Mouse (Mus musculus): ENCODE data around the gene Ttc7. TPM values are rescaled to one million over a fixed set of nuclear protein-coding genes. Genes with fewer than 3 reads are reported as not detected.

Gene Ttc7
- polyA plus RNA-seq, 1 experiment from 2014 or later, result 3.4 TPM

DNA sequence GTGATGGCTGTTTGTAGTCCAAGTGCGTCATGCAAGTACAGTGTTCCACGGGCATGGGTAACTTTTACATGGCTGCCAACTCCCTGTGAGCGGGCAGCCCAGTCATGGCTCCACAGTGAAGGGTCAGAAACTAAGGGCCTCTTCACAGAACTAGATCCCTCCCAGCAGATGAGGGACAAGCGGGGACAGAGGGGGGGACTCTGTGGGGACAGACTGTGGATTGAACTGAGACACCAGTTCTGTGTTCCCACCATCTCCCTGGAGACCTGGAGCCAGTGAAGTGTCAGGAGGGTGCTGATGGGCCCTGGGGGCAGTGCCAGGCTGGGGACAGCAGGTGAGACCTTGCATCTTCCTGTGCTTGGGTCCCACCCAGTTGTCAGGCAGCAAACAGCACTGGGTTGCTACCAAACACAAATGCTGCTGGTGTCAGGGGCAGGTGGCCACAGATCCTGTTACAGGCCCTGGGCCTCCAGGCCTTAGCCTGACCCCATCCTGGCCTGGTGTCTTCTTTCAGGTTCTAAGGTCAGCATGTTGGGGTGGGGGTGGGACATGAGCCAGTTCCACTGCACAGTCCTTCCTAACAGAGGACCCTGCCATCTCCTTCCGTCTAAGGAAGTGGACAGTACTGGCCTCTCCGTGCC, 94.3 kb downstream of the Ttc7 start:
- H3K36me3 ChIP-seq (ENCODE audit: control insufficient read depth, insufficient read depth), result no peaks in the 10 kb centered on the region
- H3K4me1 ChIP-seq (replicated peaks; ENCODE audit: control insufficient read depth, insufficient read depth, low read length), result peaks cover 35% of the 10 kb centered on the region
- no peaks in the 10 kb centered on the region for H3K27me3 ChIP-seq (replicated peaks; ENCODE audit: control insufficient read depth, insufficient read depth, low read length)
- 94% methylated on average over 6 of the region's 6 CpGs for WGBS
- no peak overlapping the region for H3K4me3 ChIP-seq (replicated peaks; ENCODE audit: low read length)
- H3K4me2 ChIP-seq (ENCODE audit: low read length), result no peak overlapping the region
- ATAC-seq, result no peak
- H3K27ac ChIP-seq (ENCODE audit: low read length), result no peak overlapping the region
- no peak overlapping the region for H3K9ac ChIP-seq (replicated peaks; ENCODE audit: low read depth, low read length)
- no peaks in the 10 kb centered on the region for H3K9me3 ChIP-seq (ENCODE audit: control insufficient read depth, low read length)

DNA sequence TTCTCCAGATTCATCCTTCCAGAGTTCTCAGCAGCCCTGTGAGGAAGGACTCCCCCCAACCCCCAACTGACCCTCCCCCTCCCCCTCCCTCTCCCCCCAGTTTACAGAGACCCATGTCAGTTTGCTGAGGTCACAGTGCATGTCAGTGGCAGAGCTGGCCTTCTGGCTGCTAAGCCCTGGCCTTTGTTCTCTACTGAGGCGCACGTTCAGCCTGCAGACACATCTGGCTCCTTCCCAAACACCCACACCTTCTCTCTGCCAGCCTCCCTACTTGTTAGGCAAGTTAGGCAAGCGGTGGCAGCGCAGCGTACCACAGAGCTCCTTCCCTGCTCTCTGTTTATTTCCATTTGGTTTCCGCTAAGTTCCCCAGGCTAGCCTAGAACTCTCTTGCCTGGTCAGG, 94.8 kb downstream of the Ttc7 start:
- H3K4me3 ChIP-seq (replicated peaks; ENCODE audit: low read length), result no peak overlapping the region
- H3K9me3 ChIP-seq (ENCODE audit: control insufficient read depth, low read length), result no peaks in the 10 kb centered on the region
- 47% methylated on average over 6 of the region's 6 CpGs for WGBS
- H3K9ac ChIP-seq (replicated peaks; ENCODE audit: low read depth, low read length), result no peak overlapping the region
- no peak overlapping the region for H3K4me2 ChIP-seq (ENCODE audit: low read length)
- H3K27me3 ChIP-seq (replicated peaks; ENCODE audit: control insufficient read depth, insufficient read depth, low read length), result no peaks in the 10 kb centered on the region
- no peaks in the 10 kb centered on the region for H3K36me3 ChIP-seq (ENCODE audit: control insufficient read depth, insufficient read depth)
- ATAC-seq, result 0 out of 2 replicates have a peak, but pooled peaks have one; percentile 10
- peaks cover 29% of the 10 kb centered on the region for H3K4me1 ChIP-seq (replicated peaks; ENCODE audit: control insufficient read depth, insufficient read depth, low read length)
- no peak overlapping the region for H3K27ac ChIP-seq (ENCODE audit: low read length)

DNA sequence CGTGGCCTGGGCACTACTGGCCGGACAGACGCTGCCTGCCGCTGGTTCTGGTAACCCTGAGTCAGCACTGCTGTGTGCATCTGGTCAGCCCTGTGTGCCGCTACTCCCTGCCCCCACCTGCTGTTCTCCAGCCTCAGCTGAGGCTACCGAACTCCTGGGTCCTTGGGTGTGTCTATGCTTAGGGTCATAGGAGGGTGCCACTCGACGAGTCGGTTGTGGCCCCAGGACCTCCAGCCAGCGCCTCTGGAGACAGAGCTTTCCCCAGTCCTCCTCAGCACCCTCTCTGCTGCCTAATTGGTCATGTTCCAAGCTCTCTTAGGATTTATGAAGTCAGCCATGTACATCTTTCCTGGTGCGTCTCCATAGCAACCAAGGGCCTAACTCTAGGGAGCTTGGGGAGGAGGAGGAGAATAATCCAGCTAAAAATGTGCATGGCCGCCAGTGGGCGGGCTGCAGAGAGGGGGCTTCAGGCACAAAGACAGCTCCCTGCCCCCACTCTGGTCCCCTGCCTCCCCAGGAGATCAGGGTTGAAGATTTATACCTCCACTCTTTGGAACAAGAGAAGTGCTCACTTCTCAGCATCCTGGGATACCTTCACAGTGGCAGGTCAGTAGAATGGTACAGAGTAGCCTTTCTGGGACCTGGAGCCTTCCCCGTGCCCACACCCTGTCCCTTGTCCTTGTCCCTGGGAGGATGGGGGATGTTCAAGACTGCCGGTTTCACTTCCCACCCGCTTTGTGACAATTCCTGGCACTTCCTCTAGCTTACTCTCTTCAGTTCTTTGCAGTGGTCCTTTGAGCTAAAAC, 95.9 kb downstream of the Ttc7 start:
- peaks cover 28% of the 10 kb centered on the region for H3K4me1 ChIP-seq (replicated peaks; ENCODE audit: control insufficient read depth, insufficient read depth, low read length)
- no peak overlapping the region for H3K4me2 ChIP-seq (ENCODE audit: low read length)
- 46% methylated on average over 16 of the region's 16 CpGs for WGBS
- peak overlapping the region; percentile 22; the same call in 1 of the 2 replicates for H3K9ac ChIP-seq (replicated peaks; ENCODE audit: low read depth, low read length)
- peak; percentile 76 for ATAC-seq
- no peaks in the 10 kb centered on the region for H3K27me3 ChIP-seq (replicated peaks; ENCODE audit: control insufficient read depth, insufficient read depth, low read length)
- no peaks in the 10 kb centered on the region for H3K36me3 ChIP-seq (ENCODE audit: control insufficient read depth, insufficient read depth)
- peak overlapping the region; percentile 68 for H3K27ac ChIP-seq (ENCODE audit: low read length)
- no peak overlapping the region for H3K4me3 ChIP-seq (replicated peaks; ENCODE audit: low read length)
- no peaks in the 10 kb centered on the region for H3K9me3 ChIP-seq (ENCODE audit: control insufficient read depth, low read length)

DNA sequence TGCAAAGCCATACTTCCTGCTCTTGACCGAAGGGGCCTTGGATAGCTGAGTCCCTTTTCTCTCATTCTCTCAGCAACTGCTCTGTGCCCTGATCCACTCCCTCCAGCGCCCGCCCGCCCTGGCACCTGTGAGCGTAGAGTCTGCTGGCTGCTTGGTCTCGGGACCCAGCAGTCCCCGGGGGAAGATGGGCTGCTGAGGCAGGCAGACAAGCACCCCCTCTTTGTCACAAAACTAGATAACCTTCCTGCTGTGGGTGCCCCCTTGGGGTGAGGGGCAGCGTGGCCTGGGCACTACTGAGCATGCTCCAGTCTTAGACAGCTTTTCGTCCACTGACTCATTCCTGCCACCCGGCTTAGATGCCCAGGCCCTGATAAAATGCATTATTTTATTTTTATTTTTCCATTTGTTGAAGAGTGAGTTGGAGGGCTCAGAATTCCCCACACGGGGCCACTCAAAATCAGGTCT, 96.5 kb downstream of the Ttc7 start:
- peaks cover 28% of the 10 kb centered on the region for H3K4me1 ChIP-seq (replicated peaks; ENCODE audit: control insufficient read depth, insufficient read depth, low read length)
- no peak overlapping the region for H3K4me3 ChIP-seq (replicated peaks; ENCODE audit: low read length)
- H3K27me3 ChIP-seq (replicated peaks; ENCODE audit: control insufficient read depth, insufficient read depth, low read length), result no peaks in the 10 kb centered on the region
- no peaks in the 10 kb centered on the region for H3K36me3 ChIP-seq (ENCODE audit: control insufficient read depth, insufficient read depth)
- ATAC-seq, result no peak; the same call in 1 of the 2 replicates
- peak overlapping the region; percentile 5; the same call in 1 of the 2 replicates for H3K27ac ChIP-seq (ENCODE audit: low read length)
- no peak overlapping the region for H3K4me2 ChIP-seq (ENCODE audit: low read length)
- H3K9me3 ChIP-seq (ENCODE audit: control insufficient read depth, low read length), result no peaks in the 10 kb centered on the region
- no peak overlapping the region for H3K9ac ChIP-seq (replicated peaks; ENCODE audit: low read depth, low read length)
- WGBS, result 75% methylated on average over 11 of the region's 11 CpGs

DNA sequence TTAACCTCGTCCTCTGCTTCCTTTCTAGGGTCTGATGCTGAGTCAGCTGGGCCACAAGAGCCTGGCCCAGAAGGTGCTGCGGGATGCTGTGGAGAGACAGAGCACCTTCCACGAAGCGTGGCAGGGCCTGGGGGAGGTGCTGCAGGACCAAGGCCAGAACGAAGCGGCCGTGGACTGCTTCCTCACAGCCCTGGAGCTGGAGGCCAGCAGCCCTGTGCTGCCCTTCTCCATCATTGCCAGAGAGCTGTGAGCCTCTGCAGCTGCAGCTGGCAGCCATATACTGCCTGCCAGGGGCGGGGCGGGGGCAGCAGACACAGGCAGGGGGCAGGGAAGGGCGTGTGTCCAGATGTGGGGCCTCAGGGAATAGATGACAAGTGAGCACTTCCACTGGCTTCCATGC, 97.1 kb downstream of the Ttc7 start:
- Histone ChIP-seq H3K4me1 (replicated peaks; ENCODE audit: control insufficient read depth, insufficient read depth, low read length) (peaks cover 28% of the 10 kb centered on the region), H3K4me2 (ENCODE audit: low read length) (no peak overlapping the region), H3K9me3 (ENCODE audit: control insufficient read depth, low read length) (no peaks in the 10 kb centered on the region), H3K4me3 (replicated peaks; ENCODE audit: low read length) (no peak overlapping the region), H3K36me3 (ENCODE audit: control insufficient read depth, insufficient read depth) (no peaks in the 10 kb centered on the region), H3K27me3 (replicated peaks; ENCODE audit: control insufficient read depth, insufficient read depth, low read length) (no peaks in the 10 kb centered on the region), H3K9ac (replicated peaks; ENCODE audit: low read depth, low read length) (no peak overlapping the region), H3K27ac (ENCODE audit: low read length) (peak overlapping the region; percentile 16; the same call in 1 of the 2 replicates)
- WGBS, result 71% methylated on average over 10 of the region's 10 CpGs
- no peak for ATAC-seq

DNA sequence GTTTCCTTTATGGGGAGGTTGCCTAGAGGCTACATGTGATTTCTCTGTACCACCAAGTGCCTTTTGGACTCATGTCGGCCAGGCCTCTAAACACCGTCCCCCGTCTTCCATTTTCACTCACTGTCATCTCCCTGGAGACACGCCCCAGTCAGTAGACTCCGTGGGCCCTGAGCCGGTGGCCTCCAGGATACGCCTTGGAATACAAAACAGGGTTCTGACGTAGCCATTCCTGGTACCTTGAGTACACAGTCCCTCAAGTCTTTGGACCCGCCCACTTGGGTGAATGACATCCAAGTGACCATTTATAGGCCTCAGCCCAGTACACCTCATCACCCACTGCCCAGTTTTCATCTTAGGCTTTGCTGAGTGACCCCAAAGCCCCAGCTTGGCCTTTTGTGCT, 98.0 kb downstream of the Ttc7 start:
- H3K4me2 ChIP-seq (ENCODE audit: low read length), result no peak overlapping the region
- no peak overlapping the region for H3K4me3 ChIP-seq (replicated peaks; ENCODE audit: low read length)
- H3K36me3 ChIP-seq (ENCODE audit: control insufficient read depth, insufficient read depth), result no peaks in the 10 kb centered on the region
- peaks cover 28% of the 10 kb centered on the region for H3K4me1 ChIP-seq (replicated peaks; ENCODE audit: control insufficient read depth, insufficient read depth, low read length)
- no peak overlapping the region for H3K27ac ChIP-seq (ENCODE audit: low read length)
- H3K9me3 ChIP-seq (ENCODE audit: control insufficient read depth, low read length), result no peaks in the 10 kb centered on the region
- no peak overlapping the region for H3K9ac ChIP-seq (replicated peaks; ENCODE audit: low read depth, low read length)
- WGBS, result 88% methylated on average over 9 of the region's 9 CpGs
- no peaks in the 10 kb centered on the region for H3K27me3 ChIP-seq (replicated peaks; ENCODE audit: control insufficient read depth, insufficient read depth, low read length)
- no peak for ATAC-seq

DNA sequence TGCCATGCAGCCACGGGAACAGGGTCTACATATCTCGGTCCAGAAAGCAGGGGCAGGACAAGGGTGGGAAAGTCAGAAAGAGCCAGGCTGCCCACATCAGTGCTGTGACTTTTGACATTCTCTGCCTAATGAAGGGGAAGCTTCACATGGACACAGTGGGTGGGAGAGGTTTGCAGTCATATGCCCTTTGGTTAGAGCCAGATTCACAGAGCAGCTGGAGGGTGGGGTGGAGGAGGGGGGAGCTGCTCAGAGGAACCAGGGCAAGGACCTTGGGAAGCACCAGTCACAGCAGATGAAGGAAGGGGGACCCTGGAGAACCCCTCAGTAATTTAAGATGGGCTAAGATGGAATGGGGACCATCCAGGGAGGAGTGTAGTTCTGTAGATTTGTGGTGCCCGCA, 103.1 kb downstream of the Ttc7 start:
- no peak overlapping the region for H3K9ac ChIP-seq (replicated peaks; ENCODE audit: low read depth, low read length)
- no peak overlapping the region for H3K4me2 ChIP-seq (ENCODE audit: low read length)
- H3K27me3 ChIP-seq (replicated peaks; ENCODE audit: control insufficient read depth, insufficient read depth, low read length), result no peaks in the 10 kb centered on the region
- WGBS, result 72% methylated on average over 3 of the region's 3 CpGs
- no peaks in the 10 kb centered on the region for H3K36me3 ChIP-seq (ENCODE audit: control insufficient read depth, insufficient read depth)
- peaks cover 6% of the 10 kb centered on the region for H3K4me1 ChIP-seq (replicated peaks; ENCODE audit: control insufficient read depth, insufficient read depth, low read length)
- H3K27ac ChIP-seq (ENCODE audit: low read length), result no peak overlapping the region
- no peak overlapping the region for H3K4me3 ChIP-seq (replicated peaks; ENCODE audit: low read length)
- no peaks in the 10 kb centered on the region for H3K9me3 ChIP-seq (ENCODE audit: control insufficient read depth, low read length)
- ATAC-seq, result no peak

DNA sequence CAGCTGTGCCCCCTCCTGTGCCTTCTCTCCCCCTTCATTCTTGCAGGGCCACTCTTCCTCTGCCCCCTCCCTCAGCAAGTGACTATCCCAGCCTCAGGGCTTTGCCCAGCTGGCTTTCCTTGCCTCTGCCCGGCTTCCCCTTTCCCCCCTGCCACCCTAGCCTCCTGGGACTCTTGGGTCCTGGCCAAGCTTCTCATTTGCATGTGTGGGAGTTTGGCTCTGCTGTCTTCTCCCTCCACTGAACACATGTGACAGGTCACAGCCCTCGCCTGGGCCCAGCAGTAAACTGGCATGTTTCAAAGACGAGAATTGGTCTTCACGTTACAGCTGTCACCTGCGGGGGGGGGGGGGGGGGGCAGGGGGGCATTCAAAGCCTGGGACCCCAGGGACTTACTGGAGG, 104.4 kb downstream of the Ttc7 start:
- no peak overlapping the region for H3K27ac ChIP-seq (ENCODE audit: low read length)
- H3K36me3 ChIP-seq (ENCODE audit: control insufficient read depth, insufficient read depth), result no peaks in the 10 kb centered on the region
- no peaks in the 10 kb centered on the region for H3K27me3 ChIP-seq (replicated peaks; ENCODE audit: control insufficient read depth, insufficient read depth, low read length)
- peaks cover 6% of the 10 kb centered on the region for H3K4me1 ChIP-seq (replicated peaks; ENCODE audit: control insufficient read depth, insufficient read depth, low read length)
- H3K9me3 ChIP-seq (ENCODE audit: control insufficient read depth, low read length), result no peaks in the 10 kb centered on the region
- H3K4me2 ChIP-seq (ENCODE audit: low read length), result no peak overlapping the region
- no peak overlapping the region for H3K9ac ChIP-seq (replicated peaks; ENCODE audit: low read depth, low read length)
- no peak overlapping the region for H3K4me3 ChIP-seq (replicated peaks; ENCODE audit: low read length)
- ATAC-seq, result peak; percentile 67
- 9% methylated on average over 3 of the region's 5 CpGs for WGBS

DNA sequence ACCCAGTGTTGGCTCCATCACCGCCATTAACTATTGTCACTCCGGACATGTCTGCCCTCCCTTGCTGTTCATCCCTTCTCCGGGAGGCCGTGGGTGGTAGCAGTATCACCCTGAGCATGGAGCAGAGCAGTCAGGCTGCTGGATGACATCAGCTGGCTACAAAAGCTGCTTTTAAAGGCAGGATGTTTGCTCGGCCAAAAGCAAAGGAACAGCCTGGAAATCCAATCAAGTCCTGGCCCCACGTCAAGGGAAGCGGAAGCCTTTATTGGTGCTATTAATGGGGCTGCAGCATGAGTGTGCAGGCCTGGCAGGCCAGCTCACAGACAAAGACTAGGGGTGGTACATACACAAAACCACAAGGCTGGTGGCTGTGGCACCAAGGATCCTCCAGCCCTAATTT, 108.6 kb downstream of the Ttc7 start:
- Histone ChIP-seq H3K27ac (ENCODE audit: low read length) (no peak overlapping the region), H3K9me3 (ENCODE audit: control insufficient read depth, low read length) (no peaks in the 10 kb centered on the region), H3K27me3 (replicated peaks; ENCODE audit: control insufficient read depth, insufficient read depth, low read length) (no peaks in the 10 kb centered on the region), H3K4me3 (replicated peaks; ENCODE audit: low read length) (no peak overlapping the region), H3K9ac (replicated peaks; ENCODE audit: low read depth, low read length) (no peak overlapping the region), H3K4me1 (replicated peaks; ENCODE audit: control insufficient read depth, insufficient read depth, low read length) (peaks cover 6% of the 10 kb centered on the region), H3K4me2 (ENCODE audit: low read length) (no peak overlapping the region), H3K36me3 (ENCODE audit: control insufficient read depth, insufficient read depth) (no peaks in the 10 kb centered on the region)
- peak; percentile 79 for ATAC-seq
- WGBS, result 41% methylated on average over 7 of the region's 7 CpGs

Measured in forebrain, embryonic 16.5 days (tissue).